Mouse (Mus musculus): ENCODE data around the gene Ip6k2. TPM values are rescaled to one million over a fixed set of nuclear protein-coding genes. Genes with fewer than 3 reads are reported as not detected.

Gene Ip6k2
- total RNA-seq, 1 experiment = 24.4 TPM

DNA sequence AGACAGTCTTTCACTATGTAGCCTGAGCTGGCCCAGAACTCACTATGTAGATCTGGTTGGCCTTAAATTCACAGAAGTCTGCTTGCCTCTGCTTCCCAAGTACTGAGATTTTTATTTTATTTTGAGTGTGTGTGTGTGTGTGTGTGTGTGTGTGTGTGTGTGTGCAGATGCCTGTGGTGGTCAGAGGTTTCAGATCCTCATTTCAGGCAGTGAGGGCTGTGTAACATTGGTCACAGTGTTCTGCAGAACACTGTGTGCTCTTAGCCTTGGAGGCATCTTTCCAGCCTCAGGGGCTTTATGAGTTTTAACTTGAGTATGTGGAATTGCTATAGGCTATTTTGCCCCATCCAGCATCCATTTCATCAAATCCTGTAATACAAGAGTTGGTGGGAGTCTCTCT, 22.0 kb upstream of the Ip6k2 start:
- Histone ChIP-seq H3K27ac (ENCODE audit: insufficient read depth, low read depth, low read length, poor library complexity, severe bottlenecking) (no peak overlapping the region), H3K4me3 (ENCODE audit: insufficient read depth in 1 of 2, low read depth in 1 of 2, low read length in 2 of 2, poor library complexity in 1 of 2, severe bottlenecking in 1 of 2) (no peak overlapping the region), H3K9me3 (ENCODE audit: control insufficient read depth, insufficient read depth, low read depth, low read length) (no peaks in the 10 kb centered on the region), H3K36me3 (ENCODE audit: control insufficient read depth, insufficient read depth, low read length, poor library complexity, severe bottlenecking) (no peaks in the 10 kb centered on the region), H3K4me1 (ENCODE audit: control insufficient read depth in 2 of 2, insufficient read depth in 2 of 2, low read length in 2 of 2, poor library complexity in 1 of 2) (no peaks in the 10 kb centered on the region; a peak in 1 of 4 replicates), H3K9ac (ENCODE audit: insufficient read depth, low read depth, low read length, poor library complexity, severe bottlenecking) (no peak overlapping the region)
- DNase-seq (ENCODE audit: low read depth, low spot score) = no peak
- in situ Hi-C loops (cut with MboI; ENCODE audit: low sequenced_read_pairs in 2 of 2, unreplicated experiment in 2 of 2) = no loop called here
- TF ChIP-seq HCFC1 (IDR thresholded peaks at IDR 0.05; ENCODE audit: borderline replicate concordance, insufficient read depth, low read length) (no peak), MAFK (IDR thresholded peaks at IDR 0.05; ENCODE audit: insufficient read depth, low read depth, low read length) (no peak), CHD2 (IDR thresholded peaks at IDR 0.05; ENCODE audit: low read depth, low read length) (no peak)

DNA sequence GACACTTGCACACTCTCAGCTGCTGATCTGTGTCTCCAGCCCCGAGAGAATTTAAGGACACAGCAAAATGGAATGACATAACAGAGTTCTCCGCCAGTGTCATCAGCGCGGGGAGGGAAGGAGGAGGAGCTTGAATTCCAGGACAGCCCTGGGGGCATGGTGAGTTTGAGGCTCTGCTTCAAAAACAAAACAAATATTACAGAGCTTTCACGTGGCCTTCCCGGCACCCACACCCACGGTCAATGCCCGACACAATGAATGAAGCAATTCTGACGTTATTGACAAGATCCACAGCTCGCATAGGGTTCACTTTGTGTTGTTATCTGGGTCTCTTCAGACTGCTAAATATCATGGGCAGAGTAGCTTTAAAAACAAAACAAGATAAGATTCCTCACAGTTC, 18.6 kb upstream of the Ip6k2 start:
- Histone ChIP-seq H3K9me3 (ENCODE audit: control insufficient read depth, insufficient read depth, low read depth, low read length) (no peaks in the 10 kb centered on the region), H3K4me3 (ENCODE audit: insufficient read depth in 1 of 2, low read depth in 1 of 2, low read length in 2 of 2, poor library complexity in 1 of 2, severe bottlenecking in 1 of 2) (no peak overlapping the region), H3K9ac (ENCODE audit: insufficient read depth, low read depth, low read length, poor library complexity, severe bottlenecking) (no peak overlapping the region), H3K4me1 (ENCODE audit: control insufficient read depth in 2 of 2, insufficient read depth in 2 of 2, low read length in 2 of 2, poor library complexity in 1 of 2) (no peaks in the 10 kb centered on the region), H3K36me3 (ENCODE audit: control insufficient read depth, insufficient read depth, low read length, poor library complexity, severe bottlenecking) (no peaks in the 10 kb centered on the region), H3K27ac (ENCODE audit: insufficient read depth, low read depth, low read length, poor library complexity, severe bottlenecking) (no peak overlapping the region)
- TF ChIP-seq CHD2 (IDR thresholded peaks at IDR 0.05; ENCODE audit: low read depth, low read length) = no peak
- no peak for TF ChIP-seq ZC3H11A (IDR thresholded peaks at IDR 0.05; ENCODE audit: borderline replicate concordance, low read depth, low read length)
- TF ChIP-seq ZNF384 (IDR thresholded peaks at IDR 0.05; ENCODE audit: low read depth, low read length) = no peak
- TF ChIP-seq MAFK (IDR thresholded peaks at IDR 0.05; ENCODE audit: insufficient read depth, low read depth, low read length) = no peak
- no peak for TF ChIP-seq HCFC1 (IDR thresholded peaks at IDR 0.05; ENCODE audit: borderline replicate concordance, insufficient read depth, low read length)
- in situ Hi-C loops (cut with MboI; ENCODE audit: low sequenced_read_pairs in 2 of 2, unreplicated experiment in 2 of 2) = no loop called here
- DNase-seq (ENCODE audit: low read depth, low spot score) = no peak

- peaks cover 0 to 8% of the 10 kb centered on the region in 2 experiments; a peak in 1 of 4 replicates for H3K4me1 ChIP-seq (ENCODE audit: control insufficient read depth in 2 of 2, insufficient read depth in 2 of 2, low read length in 2 of 2, poor library complexity in 1 of 2)
- H3K9ac ChIP-seq (ENCODE audit: insufficient read depth, low read depth, low read length, poor library complexity, severe bottlenecking) = no peak overlapping the region
- in situ Hi-C loops (cut with MboI; ENCODE audit: low sequenced_read_pairs in 2 of 2, unreplicated experiment in 2 of 2) = no loop called here
- no peak overlapping the region for H3K4me3 ChIP-seq (ENCODE audit: insufficient read depth in 1 of 2, low read depth in 1 of 2, low read length in 2 of 2, poor library complexity in 1 of 2, severe bottlenecking in 1 of 2)
- no peak overlapping the region for H3K27ac ChIP-seq (ENCODE audit: insufficient read depth, low read depth, low read length, poor library complexity, severe bottlenecking)
- no peak for DNase-seq (ENCODE audit: low read depth, low spot score)
- H3K9me3 ChIP-seq (ENCODE audit: control insufficient read depth, insufficient read depth, low read depth, low read length) = no peaks in the 10 kb centered on the region
- TF ChIP-seq CHD2 (IDR thresholded peaks at IDR 0.05; ENCODE audit: low read depth, low read length) (no peak), ZNF384 (IDR thresholded peaks at IDR 0.05; ENCODE audit: low read depth, low read length) (no peak), HCFC1 (IDR thresholded peaks at IDR 0.05; ENCODE audit: borderline replicate concordance, insufficient read depth, low read length) (no peak), MAFK (IDR thresholded peaks at IDR 0.05; ENCODE audit: insufficient read depth, low read depth, low read length) (no peak), ZC3H11A (IDR thresholded peaks at IDR 0.05; ENCODE audit: borderline replicate concordance, low read depth, low read length) (no peak)
- H3K36me3 ChIP-seq (ENCODE audit: control insufficient read depth, insufficient read depth, low read length, poor library complexity, severe bottlenecking) = no peaks in the 10 kb centered on the region
Measured at GRCm38 (mm10) chr9:108776614-108777013, 7.0 kb upstream of the Ip6k2 start.

GRCm38 (mm10) chr9:108777276-108777675, 6.3 kb upstream of the Ip6k2 start:
- TF ChIP-seq MAFK (IDR thresholded peaks at IDR 0.05; ENCODE audit: insufficient read depth, low read depth, low read length) (0 out of 2 replicates have a peak, but pooled peaks have one; percentile 23), ZC3H11A (IDR thresholded peaks at IDR 0.05; ENCODE audit: borderline replicate concordance, low read depth, low read length) (no peak), HCFC1 (IDR thresholded peaks at IDR 0.05; ENCODE audit: borderline replicate concordance, insufficient read depth, low read length) (no peak)
- peaks cover 0 to 11% of the 10 kb centered on the region in 2 experiments; a peak in 1 of 4 replicates for H3K4me1 ChIP-seq (ENCODE audit: control insufficient read depth in 2 of 2, insufficient read depth in 2 of 2, low read length in 2 of 2, poor library complexity in 1 of 2)
- DNase-seq (ENCODE audit: low read depth, low spot score) = no peak
- no peaks in the 10 kb centered on the region for H3K36me3 ChIP-seq (ENCODE audit: control insufficient read depth, insufficient read depth, low read length, poor library complexity, severe bottlenecking)
- no peak overlapping the region for H3K27ac ChIP-seq (ENCODE audit: insufficient read depth, low read depth, low read length, poor library complexity, severe bottlenecking)
- in situ Hi-C loops (cut with MboI; ENCODE audit: low sequenced_read_pairs in 2 of 2, unreplicated experiment in 2 of 2) = no loop called here
- no peak overlapping the region for H3K4me3 ChIP-seq (ENCODE audit: insufficient read depth in 1 of 2, low read depth in 1 of 2, low read length in 2 of 2, poor library complexity in 1 of 2, severe bottlenecking in 1 of 2)
- no peaks in the 10 kb centered on the region for H3K9me3 ChIP-seq (ENCODE audit: control insufficient read depth, insufficient read depth, low read depth, low read length)
- no peak overlapping the region for H3K9ac ChIP-seq (ENCODE audit: insufficient read depth, low read depth, low read length, poor library complexity, severe bottlenecking)

DNA sequence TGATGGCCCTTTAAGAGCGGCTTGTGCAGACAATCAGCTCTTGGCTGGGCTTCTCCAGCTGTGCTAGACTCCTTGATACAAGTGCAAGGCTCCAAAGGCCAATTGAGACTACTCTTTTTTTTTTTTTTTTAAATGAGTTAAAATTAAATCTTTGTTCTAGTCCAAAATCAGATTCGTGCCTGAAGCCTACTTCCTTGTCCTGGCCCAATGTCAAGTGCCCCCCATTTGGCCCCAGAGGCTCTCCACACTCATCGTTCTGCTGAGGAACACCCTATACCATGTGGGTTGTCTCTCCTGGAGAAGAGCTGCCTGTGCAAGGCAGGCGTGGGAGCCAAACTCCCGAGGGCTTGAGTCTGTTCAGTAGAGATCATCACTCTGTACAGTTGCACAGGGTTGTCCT, 2.6 kb upstream of the Ip6k2 start:
- Histone ChIP-seq H3K4me1 (ENCODE audit: control insufficient read depth in 2 of 2, insufficient read depth in 2 of 2, low read length in 2 of 2, poor library complexity in 1 of 2) (peaks cover 2 to 11% of the 10 kb centered on the region in 2 experiments; a peak in 1 of 4 replicates), H3K9ac (ENCODE audit: insufficient read depth, low read depth, low read length, poor library complexity, severe bottlenecking) (no peak overlapping the region), H3K9me3 (ENCODE audit: control insufficient read depth, insufficient read depth, low read depth, low read length) (no peaks in the 10 kb centered on the region), H3K4me3 (ENCODE audit: insufficient read depth in 1 of 2, low read depth in 1 of 2, low read length in 2 of 2, poor library complexity in 1 of 2, severe bottlenecking in 1 of 2) (no peak overlapping the region), H3K36me3 (ENCODE audit: control insufficient read depth, insufficient read depth, low read length, poor library complexity, severe bottlenecking) (no peaks in the 10 kb centered on the region), H3K27ac (ENCODE audit: insufficient read depth, low read depth, low read length, poor library complexity, severe bottlenecking) (no peak overlapping the region)
- TF ChIP-seq ZNF384 (IDR thresholded peaks at IDR 0.05; ENCODE audit: low read depth, low read length) (no peak), ZC3H11A (IDR thresholded peaks at IDR 0.05; ENCODE audit: borderline replicate concordance, low read depth, low read length) (no peak), MAFK (IDR thresholded peaks at IDR 0.05; ENCODE audit: insufficient read depth, low read depth, low read length) (no peak), HCFC1 (IDR thresholded peaks at IDR 0.05; ENCODE audit: borderline replicate concordance, insufficient read depth, low read length) (no peak), CHD2 (IDR thresholded peaks at IDR 0.05; ENCODE audit: low read depth, low read length) (no peak)
- in situ Hi-C loops (cut with MboI; ENCODE audit: low sequenced_read_pairs in 2 of 2, unreplicated experiment in 2 of 2) = no loop called here
- DNase-seq (ENCODE audit: low read depth, low spot score) = no peak
